Mouse (Mus musculus): ENCODE measurements at regions not wholly inside any gene's neighbourhood (a gene's known extent, or its start where the extent isn't known, plus 50 kb on each side); places are given as distances from the start of the nearest gene placed in this dataset.

- TF ChIP-seq EP300 (IDR thresholded peaks at IDR 0.05; ENCODE audit: low read depth) (no peak), CTCF (IDR thresholded peaks at IDR 0.05; ENCODE audit: low read depth) (no peak)
These were observed 639.2 kb upstream of the Gm11114 start for GRCm38 (mm10) chr9:84673327-84673726.

All from liver, postnatal 0 days (tissue).